Mouse (Mus musculus): ENCODE results near the gene Ccnh.
"Not testable (repeated sequence)": the region's sequence is repeated elsewhere in the genome, so short reads cannot be mapped to it uniquely, and the experiment has no call there.

Ccnh gene

DNA sequence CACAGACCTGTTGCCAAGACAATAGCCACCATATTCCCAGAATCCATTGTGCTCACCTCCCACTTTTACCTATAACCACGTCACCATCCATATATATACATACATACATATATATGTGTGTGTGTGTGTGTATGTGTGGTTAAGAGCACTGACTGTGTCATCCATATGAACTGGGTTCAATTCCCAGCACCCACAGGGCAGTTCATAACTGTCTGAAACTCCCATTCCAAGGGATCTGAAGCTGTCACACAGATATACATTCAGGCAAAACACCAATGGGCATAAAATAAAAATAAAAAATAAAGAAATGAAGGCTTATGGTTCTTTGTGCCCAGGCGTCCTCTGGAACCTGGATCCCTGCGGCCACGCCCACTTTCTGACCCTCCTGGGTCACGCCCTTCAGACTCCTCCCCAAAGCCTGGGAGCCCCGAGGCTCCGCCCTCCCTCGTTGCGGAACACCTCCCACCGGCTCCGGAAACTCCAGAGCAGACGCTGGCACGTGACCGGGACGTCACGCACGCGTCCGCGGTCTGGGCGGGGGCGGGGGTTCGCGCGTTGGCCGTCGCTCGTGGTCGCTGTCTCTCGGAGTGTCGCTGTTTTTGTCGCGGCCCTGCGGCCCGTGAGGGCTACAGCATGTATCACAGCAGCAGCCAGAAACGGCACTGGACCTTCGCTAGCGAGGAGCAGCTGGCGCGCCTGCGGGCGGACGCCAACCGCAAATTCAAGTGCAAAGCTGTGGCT, at the start of gene Ccnh:
Gene Ccnh (plus strand): TSS at position 506 of the 741 bp plus-strand sequence.
- peak; percentile 92 for DNase-seq

DNA sequence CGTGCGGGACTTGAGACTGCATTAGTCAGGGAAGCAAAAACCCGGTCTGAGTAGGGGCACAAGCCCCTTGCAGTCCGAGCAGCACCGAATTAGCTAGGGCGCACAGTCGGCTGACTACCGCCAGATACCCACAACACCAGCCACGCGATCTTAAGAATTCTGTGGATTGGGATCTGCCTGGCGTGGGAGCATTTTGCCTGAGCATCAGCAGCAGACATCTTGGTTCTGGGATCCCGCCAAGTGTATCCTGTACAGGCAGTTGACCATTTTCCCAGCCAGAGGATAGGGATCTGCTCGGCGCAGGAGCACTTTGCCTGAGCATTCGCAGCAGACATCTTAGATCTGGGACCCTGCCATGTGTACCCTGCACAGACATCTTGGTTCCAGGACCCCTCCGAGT, 45.8 kb upstream of the Ccnh start:
- not testable (repeated sequence) for DNase-seq

- no peak for DNase-seq
Observed at GRCm38 (mm10) chr13:85146471-85146870, 42.7 kb upstream of the Ccnh start.

- DNase-seq, result no peak
Observed at GRCm38 (mm10) chr13:85154746-85155145, 34.5 kb upstream of the Ccnh start.

DNA sequence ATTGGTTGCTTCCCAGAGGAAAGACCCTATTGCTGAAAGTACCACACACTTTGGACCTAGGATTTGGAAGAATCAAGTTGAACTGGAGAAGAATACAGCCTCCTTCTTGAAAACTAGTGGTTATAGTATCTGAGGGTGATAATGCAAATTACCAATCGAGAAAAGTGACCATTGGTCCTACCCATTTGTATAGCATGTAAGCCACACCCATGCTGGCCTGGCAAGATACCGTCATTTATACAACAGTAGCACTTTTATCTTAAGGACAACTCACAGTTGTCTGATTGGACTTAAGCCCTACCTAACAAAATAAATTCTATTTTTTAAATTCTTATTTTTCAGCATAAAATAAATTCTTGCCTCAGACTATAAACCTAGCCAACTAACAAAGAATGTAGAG, 29.2 kb upstream of the Ccnh start:
- DNase-seq, result no peak

DNA sequence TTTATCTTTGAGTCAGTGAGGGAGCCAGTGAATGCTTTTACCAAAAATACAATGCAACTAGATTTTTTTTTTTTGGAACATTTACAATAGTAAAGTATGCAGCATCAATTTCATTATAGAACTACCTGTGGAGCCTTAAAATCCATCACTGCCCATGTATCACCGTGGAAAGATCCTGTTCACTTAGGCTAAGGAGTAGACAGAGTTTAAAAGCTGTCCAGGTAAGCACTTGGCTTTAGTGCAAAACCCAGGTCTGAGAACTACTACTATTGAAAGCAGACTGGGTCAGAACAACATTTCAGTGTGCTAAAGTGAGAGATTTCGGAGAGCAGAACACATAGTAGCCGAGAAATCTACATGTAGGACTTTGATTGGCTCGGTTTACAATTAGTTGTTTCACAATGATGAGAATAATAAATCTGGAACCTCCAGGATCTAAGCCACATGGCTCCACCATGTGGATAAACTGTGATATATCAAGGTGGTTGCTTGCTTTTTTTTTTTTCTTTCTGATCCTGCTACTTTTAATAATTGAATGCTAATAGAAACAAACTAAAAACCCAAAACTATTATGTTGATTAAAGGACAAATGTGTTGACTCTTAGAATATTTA, 24.6 kb upstream of the Ccnh start:
- DNase-seq, result no peak

GRCm38 (mm10) chr13:85189644-85190121, 475 bp downstream of the Ccnh start:
- DNase-seq, result peak; percentile 35

- no peak for DNase-seq
Observed at GRCm38 (mm10) chr13:85191253-85191652, 2.0 kb downstream of the Ccnh start.

DNA sequence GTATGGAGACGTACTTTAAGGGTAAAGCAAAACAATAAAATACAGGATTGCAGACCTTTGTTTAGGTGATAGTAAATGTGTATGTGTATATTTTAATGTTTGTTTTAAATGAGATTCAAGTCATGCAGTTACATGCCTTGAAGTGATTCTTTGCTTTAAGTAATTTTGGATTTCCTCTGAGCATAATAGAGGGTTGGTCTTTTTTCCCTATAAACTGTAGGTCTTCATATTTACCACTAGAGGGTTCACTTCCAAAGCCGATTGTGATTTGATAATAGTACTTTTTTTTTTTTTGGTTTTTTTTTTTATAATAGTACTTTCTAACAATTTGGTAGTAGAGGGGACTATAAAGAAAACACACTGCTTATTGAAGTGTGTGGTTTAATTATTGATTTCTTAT, 18.3 kb downstream of the Ccnh start:
- no peak for DNase-seq

GRCm38 (mm10) chr13:85208656-85209055, 19.4 kb downstream of the Ccnh start:
- no peak for DNase-seq

DNA sequence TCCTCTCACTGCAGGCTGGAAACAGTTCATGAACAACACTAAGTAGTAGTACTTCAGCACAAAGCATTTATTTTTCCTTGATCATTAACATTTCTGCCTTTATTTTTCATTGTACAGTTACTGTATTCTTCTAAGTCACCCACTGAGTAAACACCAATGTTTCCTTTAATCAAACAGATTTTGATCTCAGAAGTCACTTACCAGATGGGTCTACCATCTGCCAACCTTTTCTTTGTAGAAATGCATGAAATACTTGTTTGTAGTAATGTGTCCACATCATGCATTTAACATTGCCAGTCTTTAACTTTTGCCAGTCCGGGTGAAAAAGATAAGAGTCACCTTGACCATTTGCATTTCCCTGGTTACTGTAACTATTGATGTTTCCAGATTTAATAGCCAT, 21.1 kb downstream of the Ccnh start:
- no peak for DNase-seq

GRCm38 (mm10) chr13:85218656-85219055, 29.4 kb downstream of the Ccnh start:
- DNase-seq, result no peak

GRCm38 (mm10) chr13:85238760-85239159, 49.6 kb downstream of the Ccnh start:
- no peak for DNase-seq

Measured in lung, postnatal 14 days (tissue).